Mouse (Mus musculus) kidney, postnatal 25 days (tissue): ENCODE data around the gene Pfkfb2.

Experiments used
- DNase-seq, 2 experiments: peaks; one replicate each; pipeline ENCODE4 v3.0.0; 2021; ENCODE audit warnings: mixed read lengths in 2 of 2

The Pfkfb2 gene

DNA sequence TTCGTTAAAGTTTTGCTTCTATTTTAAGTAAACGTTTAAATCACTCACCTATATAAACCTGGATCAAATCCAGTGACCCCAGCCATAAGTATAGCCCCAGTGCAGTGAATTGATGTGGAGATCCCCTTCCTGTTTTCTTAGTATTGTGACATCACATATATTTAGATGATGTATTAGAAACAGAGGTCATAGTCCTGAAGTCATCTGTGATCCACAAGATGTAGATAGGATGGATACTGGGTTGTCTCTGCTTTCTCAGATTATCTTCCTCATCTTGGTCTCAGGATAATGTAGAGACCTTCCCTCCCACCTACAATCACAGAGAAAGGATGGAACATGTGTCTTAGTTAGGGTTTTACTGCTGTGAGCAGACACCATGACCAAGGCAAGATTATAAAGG, at the start of gene Pfkfb2:
Gene Pfkfb2 (minus strand): TSS at position 101 of the 400 bp plus-strand sequence.
- DNase-seq = no peak

DNA sequence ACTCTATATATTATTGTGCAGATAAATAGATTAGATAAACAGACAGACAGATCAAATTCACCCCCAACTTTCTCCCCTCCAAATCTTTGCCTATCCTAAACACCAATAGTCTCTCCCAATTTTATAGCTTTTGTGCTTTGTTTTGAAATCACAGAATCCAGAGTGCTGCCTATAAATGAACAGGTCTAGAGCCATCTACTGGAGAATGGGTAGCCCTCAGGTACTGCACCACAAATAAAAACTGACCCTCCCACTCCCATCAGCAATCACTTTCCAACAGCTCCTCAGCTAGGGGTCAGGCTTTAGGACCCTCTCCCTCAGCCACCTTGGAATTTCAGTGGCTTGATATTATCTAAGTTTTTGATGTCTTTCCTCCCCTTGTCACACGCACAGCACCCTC, 47.6 kb upstream of the Pfkfb2 start:
- no peak for DNase-seq

DNA sequence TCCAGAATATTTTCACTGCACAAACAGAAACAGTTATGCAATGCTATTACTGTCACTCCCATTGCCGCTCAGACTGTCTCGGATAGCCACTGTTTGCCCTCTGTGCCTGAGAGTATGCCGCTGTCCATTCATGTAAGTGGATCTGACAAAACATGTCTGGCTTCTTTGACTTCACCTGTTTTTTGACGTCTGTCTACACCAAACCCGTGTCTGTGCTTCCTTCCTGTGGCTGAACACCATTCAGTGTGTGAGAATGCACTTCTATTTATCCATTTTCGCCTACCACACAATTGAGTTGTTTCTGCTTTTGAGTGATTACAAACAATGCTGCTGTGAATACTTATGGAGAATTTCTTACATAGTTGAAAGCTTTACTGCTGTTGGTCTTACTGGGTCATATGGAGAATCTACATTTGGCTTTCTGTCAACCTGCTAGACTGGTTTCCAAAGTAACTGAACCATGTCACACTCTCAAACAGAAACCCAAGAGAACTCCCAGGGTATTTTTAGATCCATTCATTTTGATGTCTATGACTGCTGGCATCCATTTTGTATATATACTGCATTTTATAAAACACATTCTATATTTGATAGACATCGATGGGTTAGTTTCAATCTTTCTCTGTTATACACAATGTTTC, 46.8 kb upstream of the Pfkfb2 start:
- DNase-seq = no peak

DNA sequence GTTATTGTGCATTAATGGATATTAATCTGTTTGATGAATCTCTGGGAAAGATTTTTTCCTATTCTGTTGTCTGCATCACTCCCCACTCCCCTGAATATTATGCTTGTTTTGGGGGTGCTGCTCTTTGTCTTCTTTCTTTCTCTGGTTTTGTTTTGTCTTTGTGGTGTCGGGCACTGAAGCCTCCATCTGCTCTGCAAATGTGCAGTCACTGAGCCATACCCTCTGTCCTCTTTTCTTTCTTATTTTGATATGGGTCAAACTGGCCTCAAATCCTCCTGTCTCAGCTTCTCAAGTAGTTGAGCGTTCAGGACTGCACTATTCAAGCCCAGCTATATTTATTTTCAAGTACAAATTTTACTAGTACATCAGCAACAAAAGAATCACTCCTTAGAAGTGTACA, 46.2 kb upstream of the Pfkfb2 start:
- no peak for DNase-seq

DNA sequence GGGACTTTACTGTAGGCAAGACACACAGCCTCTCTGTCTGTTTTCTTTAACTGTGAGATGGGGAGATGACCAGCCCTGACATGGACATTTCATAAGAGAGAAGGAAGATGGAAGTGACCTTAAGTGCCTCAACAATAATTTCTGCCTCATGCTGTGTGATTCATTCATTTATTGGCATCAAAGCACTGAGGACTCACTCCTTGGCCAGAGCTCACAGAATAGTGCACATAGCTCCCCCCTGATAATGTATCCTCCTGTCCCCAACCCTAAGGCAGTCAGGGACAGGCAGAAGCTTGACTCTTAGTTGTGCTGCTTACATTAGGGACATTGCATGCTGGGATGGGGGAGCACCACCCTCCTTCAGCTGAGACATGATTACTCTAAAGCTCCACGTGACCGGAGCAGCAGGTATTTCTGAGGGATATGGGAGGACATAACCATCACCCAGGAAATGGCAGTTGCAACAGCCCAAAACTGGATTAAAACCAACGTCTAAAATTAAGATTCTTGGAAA, 42.0 kb upstream of the Pfkfb2 start:
- no peak for DNase-seq

DNA sequence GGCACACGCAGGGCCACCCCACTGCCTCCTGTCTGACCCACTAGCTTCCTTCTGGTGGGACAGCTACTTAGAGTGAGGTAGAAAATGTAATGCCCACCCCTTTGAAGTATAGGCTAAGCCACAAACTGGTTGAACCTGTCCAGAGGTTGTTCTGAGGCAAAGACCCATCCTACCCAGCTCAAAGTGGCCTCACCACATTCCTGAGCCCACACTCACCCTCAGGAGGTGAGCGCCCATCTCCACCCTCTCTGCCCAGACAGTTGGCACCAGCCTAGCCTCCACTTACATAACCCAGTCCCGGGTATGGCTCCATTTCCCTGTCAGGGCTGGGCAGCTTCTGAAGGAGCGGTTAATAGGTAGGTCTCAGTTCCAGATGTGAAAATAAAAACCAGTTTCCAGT, 41.4 kb upstream of the Pfkfb2 start:
- peak in 1 of 2 experiments; percentile 48 for DNase-seq

DNA sequence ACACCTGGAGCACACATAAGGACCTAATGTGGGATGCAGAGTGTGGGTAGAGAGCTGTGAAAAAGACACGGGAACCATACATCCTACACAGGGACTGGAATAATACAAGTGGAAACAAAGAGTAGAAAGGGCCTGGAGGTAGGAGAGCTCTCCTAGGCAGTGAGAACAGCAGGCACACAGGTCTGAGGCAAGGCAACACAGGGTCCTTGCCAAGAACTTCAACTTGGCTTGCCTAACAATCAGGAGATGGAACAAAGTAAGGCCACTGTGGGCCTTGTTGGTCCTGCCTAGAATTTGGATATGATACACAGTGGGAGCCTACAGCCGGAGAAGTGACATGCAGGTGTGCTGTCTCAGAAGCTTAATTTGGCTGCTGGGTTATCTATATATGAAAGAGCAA, 40.9 kb upstream of the Pfkfb2 start:
- no peak for DNase-seq

DNA sequence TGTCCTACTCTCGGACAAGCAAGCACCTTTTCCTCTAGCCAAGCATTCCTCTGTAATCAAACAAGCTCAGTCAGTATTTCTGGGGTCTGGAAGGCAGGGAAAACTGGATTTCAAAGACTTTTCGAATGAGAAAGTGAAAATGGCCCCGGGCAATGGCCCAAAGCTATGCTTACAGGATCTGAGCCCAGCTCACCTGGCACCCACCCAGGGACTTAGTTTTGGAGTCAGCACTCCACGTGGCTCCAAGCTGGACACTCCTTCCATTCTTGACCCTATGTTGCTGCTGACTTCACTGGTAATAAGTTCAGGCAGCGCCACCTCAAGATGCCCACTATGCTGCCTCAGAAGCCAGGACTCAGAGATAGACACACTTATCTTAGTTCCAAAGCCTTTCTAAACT, 38.0 kb upstream of the Pfkfb2 start:
- DNase-seq = peak; percentile 33 to 48

DNA sequence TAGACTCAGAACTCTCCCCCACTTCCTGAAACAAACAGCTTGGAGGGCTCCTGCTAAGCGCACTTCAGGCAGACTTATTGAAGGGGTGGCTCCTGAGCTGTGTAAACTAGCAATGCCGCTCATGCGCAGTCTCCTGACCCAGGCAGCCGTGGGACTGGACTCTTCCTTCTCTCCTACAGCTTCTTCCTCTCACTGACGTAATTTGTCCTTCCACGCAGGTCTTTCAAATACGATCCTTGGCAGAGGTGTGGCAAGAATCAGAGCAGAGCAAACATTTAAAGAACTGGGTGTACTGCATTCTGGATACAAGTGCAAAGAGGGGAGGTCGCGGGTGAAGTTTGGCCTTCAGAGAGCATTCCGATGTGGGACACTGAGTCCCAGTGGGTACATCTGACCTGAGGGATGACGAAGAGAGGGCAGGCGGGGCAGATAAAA, 35.0 kb upstream of the Pfkfb2 start:
- peak in 1 of 2 experiments; percentile 37 for DNase-seq

DNA sequence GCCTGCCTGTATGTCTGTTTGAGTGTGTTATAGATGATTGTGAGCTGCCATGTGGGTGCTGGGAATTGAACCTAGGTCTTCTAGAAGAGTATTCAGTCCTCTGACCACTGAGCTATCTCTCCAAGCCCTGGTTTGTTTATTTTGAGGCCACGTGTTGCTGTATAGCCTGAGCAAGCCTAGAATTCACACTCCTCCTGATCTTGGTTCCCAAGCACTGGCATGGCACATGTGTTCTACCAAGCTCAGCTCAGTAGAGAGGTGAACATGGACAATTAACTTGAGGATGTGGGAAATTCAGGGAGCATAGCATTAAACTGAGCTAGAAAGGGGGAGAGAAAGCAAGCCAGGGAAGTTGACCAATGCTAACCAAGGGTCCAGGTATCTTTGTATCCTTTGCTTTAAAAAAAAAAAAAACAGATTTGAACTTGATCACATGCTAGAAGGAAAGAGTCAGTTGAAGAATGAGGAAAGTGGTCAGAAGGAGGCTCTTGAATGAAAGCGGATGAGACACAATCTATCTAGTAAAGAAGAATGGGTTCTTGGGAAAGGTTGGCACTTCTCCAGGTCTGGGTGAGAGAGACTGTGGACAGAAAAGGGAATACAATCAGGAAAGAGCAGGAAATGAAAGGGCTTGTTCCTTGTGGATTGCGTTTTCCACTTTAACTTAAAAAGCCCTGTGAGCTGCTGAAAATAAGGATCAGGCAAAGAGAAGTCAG, 33.1 kb upstream of the Pfkfb2 start:
- DNase-seq = no peak

DNA sequence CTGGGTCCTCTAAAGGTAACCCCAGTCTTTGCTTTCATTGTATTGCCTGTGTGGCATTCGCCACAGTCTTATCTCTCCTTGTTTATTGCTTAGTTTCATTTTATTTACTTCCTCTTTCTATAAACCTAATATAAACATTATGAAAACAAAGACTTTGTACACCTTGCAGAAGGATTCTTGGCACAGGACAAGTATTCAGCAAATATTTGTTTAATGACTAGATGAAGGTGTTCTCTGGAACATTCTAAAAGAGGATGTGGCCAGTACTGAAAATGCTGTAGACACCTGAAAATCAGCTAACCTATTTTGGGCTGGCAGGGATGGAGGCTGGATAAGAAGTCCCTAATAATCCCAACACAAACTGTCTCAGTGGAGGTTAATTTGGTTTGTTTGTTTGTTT, 32.5 kb upstream of the Pfkfb2 start:
- DNase-seq = no peak

DNA sequence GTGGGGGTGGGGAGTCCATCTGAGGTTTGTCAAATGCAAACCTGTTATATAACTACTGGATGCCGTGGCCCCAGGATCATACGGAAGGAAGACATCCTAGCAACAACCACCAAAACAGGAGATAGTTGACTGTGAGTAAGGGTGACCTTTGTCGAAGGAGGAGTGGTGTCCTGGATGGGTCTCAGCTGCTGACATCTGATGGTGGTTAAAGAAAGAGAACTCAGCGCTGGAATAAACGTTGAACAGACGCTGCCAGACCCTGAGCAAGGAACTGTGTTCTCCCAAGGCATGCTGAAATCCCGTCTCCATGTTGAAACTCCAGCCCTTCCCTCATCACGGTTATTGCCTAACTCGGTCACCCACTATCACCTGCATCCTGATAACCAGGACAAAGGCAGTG, 30.6 kb upstream of the Pfkfb2 start:
- DNase-seq = no peak

DNA sequence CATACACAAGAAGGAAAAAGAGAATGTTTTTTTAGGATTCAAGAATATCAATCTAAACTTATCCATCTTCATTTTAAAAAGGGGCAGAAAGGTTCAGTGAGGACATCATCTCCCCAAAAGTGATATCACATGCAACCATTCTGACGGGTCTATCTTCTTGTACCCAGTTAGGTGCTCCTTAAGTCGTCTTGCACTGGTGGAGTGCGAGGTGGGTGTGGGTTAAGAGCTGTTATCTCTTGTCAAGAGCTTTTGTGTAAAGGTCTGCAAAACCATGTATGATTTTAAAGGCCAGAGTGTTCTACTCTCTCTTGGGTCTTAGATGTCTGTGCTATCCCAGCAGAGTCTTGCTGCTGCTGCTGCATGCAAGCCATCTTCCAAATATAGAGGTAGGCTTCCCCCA, 17.8 kb upstream of the Pfkfb2 start:
- DNase-seq = no peak

DNA sequence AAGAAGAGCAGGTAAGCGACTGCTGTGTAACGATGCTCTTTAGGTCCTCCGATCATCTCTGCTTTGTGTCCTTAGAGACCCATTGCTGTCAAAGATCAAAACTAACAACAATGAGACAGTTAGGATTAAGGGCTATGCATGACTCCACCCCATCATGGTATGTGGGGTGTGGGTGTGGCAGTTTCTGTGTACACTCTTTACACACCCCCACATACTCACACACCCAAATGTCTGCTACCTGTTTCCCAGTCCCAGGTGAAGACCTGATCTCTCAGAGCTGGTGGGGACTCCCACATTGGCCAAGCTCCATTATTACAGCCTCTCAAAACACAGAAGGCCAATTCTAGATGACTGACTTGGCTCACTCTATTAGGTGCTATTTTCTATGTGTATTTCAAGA, 16.5 kb upstream of the Pfkfb2 start:
- DNase-seq = no peak

DNA sequence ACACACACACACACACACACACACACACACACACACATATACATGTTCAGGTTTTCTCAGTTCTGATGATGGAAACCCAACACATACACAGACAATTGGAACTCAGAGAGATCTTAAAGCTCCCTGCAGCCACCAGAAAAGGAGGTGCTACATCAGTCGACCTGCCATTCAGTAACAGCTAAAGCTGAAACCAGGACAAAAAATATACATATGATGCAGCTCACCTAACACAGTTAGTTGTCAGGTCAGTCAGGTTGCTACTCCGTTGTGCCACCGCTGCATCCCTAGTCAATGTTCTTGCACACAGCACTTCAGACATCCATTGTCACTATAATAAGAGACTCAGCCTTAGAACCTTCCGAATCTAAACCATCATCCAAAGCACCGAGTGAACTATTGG, 15.9 kb upstream of the Pfkfb2 start:
- DNase-seq = no peak

DNA sequence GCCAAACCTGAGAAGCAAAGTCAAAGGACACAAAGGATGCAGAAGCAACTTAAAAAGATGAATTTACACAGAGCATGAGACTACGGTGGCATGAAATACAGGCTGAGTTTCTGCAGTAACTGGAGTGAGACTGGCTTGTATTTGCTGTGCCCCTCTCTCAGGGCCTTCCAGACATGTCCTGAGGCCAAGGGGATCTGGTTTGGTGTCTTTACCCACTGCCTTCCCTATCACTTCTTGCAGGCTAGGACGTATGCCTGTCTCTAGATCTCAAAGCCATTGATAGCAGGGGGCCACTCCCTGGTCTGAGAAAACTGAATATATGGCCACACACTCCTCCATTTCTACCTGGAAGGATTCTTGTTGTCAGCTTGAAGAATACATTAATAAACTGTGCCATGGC, 15.2 kb upstream of the Pfkfb2 start:
- DNase-seq = no peak

DNA sequence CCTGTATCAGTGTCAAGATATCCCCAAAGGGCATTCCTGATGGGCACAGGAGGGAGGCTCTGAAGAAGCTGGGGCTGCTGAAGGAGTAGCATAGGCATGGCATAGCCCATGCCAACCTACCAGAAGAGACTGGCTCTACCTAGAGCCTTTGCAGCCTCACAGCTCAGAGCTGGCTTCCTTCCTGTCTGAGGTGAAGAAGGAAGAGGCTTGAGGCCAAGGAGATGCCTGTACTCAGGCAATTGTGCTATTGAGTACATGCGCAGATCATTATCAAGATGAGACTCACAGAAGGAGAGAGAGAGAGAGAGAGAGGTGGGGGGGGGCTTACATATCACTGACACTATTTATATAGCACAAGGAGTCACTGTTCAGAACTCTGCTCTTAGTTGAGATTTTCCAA, 14.7 kb upstream of the Pfkfb2 start:
- DNase-seq = no peak

DNA sequence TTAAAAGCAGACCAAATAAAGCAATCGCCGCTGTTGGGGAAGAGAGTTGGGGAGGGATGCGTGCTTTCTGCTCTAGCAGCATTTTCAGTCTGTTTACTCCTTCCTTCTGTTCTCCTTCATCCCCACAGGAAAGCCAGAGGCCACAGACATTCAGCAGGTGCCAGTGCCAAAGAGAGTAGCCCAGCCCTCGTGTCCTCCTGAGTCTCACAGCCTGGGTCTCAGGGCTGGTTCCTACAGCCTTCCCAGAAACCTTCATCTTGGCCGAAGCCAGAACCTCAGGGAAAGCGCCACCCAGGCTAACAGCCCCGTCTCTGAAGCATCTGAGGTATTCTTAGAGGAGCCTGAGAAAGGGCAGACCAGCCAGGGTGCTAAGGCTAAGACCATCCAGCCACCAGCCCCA, 13.1 kb upstream of the Pfkfb2 start:
- no peak for DNase-seq

DNA sequence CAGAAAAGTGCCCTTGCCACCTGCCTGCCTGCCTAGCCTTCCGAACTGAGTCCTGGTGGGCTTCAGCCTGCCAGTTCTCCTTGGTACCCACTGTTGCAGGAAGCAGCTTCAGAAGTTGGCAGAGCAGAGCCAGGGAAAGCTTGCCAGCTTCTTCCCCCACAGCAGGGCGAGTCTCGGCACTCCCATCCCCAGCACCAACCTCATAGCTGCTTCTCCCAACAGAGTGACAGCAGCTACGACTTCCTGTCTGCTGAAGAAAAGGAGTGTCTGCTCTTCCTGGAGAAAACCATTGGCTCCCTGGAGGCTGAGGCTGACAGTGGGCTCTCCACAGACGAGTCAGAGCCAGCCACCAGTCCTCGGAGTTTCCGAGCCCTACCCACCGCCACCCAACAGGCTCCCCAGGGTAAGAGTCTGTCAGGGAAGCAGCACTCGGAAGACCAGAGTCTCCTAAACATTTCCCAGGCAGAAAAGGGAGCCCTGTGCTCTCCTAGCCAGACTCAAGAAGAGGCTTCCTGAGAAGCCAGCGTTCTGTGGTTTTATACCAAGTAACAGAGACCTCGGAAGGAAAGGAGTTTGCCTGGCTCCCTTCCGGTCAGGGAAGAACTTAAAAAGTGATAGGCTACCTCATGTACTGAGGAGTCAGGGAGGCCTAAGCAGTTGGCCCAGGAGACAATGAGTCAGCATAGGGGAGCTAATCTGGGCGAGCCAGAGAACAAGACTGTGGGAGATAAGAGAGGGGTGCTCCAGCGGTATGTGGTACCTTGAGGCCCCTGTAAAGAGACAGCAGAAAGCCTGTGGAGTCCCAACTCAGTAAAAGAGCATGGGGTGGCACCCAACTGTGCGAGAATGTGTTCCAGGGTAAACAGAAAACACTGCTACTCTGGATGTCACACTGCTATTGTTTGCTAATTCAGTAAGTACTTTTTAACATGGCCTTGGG, 12.0 kb upstream of the Pfkfb2 start:
- DNase-seq = no peak

DNA sequence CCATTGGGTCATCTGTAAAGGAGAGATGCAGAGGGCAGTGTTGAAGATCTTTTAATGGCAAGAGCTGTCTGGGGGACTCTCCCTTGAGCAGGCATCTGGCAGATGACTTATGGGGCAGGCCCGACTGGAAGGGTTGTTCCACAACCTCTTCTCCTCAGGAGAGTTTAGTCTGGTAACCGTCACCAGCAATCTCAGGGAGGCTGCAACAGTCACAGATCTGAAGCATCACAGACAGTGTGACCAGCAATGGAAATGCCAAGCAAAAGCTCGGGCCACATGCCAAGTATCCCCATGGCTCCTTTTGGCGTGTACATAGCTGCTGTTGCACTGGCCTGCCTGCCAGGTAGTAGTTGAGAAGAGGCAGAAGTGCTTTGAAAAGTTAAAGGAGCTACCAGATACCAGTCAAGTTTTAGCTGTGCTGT, 11.2 kb upstream of the Pfkfb2 start:
- DNase-seq = peak in 1 of 2 experiments; percentile 34

DNA sequence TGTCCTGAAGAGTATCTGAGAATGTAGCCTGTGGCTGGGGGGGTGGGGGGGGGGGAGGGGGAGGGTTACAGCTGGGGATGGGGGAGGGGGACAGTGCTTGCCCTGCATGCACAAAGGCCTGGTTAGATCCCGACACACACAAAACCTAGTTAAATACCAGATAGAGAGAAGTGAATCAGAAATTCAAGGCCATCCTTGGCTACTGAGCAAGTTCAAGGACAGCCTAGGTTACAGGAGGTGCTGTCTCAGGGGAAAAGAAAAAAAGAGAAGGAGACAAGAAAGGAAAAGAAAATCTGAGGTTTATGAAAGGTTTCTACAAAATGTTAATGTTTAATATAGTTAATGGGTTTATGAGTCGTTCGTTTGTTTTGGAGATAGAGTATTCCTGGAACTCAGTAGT, 10.6 kb upstream of the Pfkfb2 start:
- DNase-seq = no peak

DNA sequence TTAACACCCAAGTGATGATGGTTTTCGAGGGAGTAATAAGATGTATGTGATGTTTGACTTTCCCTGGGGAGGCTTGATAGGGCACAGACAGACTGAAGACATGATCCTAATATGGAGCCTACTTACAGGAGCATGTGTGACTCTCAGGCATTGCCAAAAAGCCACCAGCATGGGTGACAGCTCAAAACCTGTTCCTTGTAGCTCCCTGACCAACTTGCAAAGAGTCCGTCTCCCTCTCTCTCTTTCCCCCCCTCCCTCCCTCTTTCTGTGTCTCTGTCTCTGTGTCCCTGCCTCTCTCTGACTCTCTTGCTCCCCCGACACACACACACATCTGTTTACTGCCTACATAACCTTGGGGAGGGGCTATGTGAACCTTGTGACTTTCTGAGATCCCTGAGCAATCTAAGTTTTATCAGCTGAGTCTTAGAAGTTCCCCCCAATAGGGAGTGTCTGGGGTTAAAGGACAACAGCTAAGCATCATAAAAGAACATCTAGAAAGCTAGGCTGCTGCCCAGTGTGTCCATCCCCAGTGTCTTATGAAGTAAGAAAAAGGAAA, 9.6 kb upstream of the Pfkfb2 start:
- DNase-seq = no peak

DNA sequence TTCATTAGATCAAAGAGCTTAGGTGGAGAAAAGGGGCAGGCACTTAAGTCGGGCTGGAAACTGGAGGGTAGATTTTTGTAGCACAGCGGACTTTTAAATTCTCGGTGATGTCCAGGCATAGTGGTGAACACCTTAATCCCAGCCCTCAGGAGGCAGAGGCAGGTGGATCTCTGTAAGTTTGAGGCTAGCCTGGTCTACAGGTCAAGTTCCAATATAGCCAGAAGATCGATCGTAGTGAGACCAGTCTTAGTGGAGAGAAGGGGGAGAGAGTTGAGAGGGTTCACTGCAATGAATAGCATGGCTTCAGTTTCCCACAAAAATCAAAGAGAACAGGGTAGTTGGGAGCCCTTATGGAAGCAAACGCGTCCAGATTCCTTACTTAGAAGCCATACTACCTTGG, 8.9 kb upstream of the Pfkfb2 start:
- no peak for DNase-seq
